Comparison of ENCODE assay signal across 9 mouse cellular contexts in the genomic region with DNA sequence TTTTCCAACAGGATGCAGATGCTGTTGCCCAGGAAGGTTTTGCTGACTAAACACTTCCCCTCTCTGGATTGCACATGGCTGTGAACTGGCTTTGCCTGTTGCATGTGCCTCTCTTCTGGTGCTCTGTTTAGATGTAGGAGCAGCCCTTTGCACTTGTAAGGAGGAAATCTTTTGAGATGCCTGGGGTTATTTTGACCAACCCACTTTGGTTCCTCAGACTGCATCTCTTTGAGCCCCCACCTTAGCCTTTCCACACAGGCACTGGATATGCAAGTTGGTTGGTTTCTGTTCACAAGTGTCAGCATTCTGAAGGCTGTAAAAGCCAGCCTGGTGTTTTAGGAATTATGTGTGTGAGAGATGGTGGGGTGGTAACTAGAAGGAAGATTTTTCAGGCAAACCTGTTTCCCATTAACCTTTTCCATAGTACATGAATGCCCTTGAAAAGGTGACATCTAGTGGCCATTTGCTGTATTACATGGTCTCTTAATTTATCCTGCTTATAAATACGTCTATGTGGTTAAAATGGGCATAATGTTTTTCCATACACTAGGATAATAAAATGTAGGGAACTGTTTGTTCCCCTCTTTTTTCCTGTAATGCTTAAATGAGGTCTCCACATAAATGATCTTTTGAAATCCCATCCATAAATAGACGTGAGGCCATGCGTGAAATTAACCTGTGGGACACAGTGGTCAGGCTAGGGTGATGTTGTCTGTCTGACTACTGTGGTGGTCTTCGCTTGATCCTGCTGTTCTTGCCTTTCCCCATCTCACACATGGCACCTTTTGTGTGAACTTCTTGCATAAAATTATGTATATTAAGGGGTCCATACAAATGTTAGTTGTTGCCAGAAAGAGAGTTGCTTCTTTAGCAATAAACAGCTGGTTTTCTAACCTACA. TPM values are rescaled to one million over a fixed set of nuclear protein-coding genes. Genes with fewer than 3 reads are reported as not detected.
DNase-seq lines count a peak whose midpoint lies in the region; ATAC-seq and TF ChIP-seq lines count a peak whose summit lies in the region.
"Had no signal": no experiment of that assay in that cellular context is flagged by ENCODE, and none has a peak within 500 bp of the region (broad histone marks: within the 10 kb centered on the region; RNA-seq: fewer than 3 reads in every experiment).

No protein-coding gene starts in this region.

- ATAC-seq in forebrain, embryonic 12.5 days (ENCODE audit: low FRiP score): peak; percentile 51; the same call in 1 of the 2 replicates
- ATAC-seq in limb, embryonic 11.5 days (ENCODE audit: insufficient number of reproducible peaks, low FRiP score, low TSS enrichment, low read depth): peak; percentile 74
- peak; percentile 60; the same call in 1 of the 2 replicates for ATAC-seq in neural tube, embryonic 11.5 days (ENCODE audit: insufficient read depth, low FRiP score, low TSS enrichment)
- no peak for ATAC-seq in monocyte, adult 5-6 weeks (replicated peaks; ENCODE audit: insufficient number of reproducible peaks, low FRiP score, low TSS enrichment, poor library complexity, severe bottlenecking)

- peak; percentile 75 for DNase-seq in heart, adult 8-10 months (ENCODE audit: low spot score)
- no peak for DNase-seq in heart, postnatal 36 days
- DNase-seq in brain, embryonic 18.5 days (ENCODE audit: low read depth, low spot score): peak; percentile 20
- DNase-seq in limb, embryonic 11.5 days (ENCODE audit: low spot score): peak; percentile 29
- DNase-seq in neural tube, embryonic 11.5 days (ENCODE audit: low spot score): no peak

- no peak overlapping the region for H3K4me3 ChIP-seq in C2C12 (ENCODE audit: insufficient read depth, poor library complexity, severe bottlenecking)
- H3K4me3 ChIP-seq in forebrain, embryonic 12.5 days (replicated peaks): no peak overlapping the region
- H3K4me3 ChIP-seq in limb, embryonic 11.5 days (ENCODE audit: low read depth, low read length): no peak overlapping the region
- H3K4me3 ChIP-seq in neural tube, embryonic 11.5 days (ENCODE audit: low read depth, low read length): no peak overlapping the region

- no peaks in the 10 kb centered on the region for H3K79me3 ChIP-seq in C2C12 (ENCODE audit: low read depth)

- no peaks in the 10 kb centered on the region for H3K9me3 ChIP-seq in forebrain, embryonic 12.5 days
- no peaks in the 10 kb centered on the region for H3K9me3 ChIP-seq in limb, embryonic 11.5 days (ENCODE audit: control insufficient read depth, low read length)
- no peaks in the 10 kb centered on the region for H3K9me3 ChIP-seq in neural tube, embryonic 11.5 days (ENCODE audit: control insufficient read depth, low read length)

- no peaks in the 10 kb centered on the region for H3K27me3 ChIP-seq in C2C12 (ENCODE audit: control insufficient read depth, insufficient read depth, insufficient read length)
- H3K27me3 ChIP-seq in forebrain, embryonic 12.5 days: no peaks in the 10 kb centered on the region
- no peaks in the 10 kb centered on the region for H3K27me3 ChIP-seq in limb, embryonic 11.5 days (ENCODE audit: control insufficient read depth, insufficient read depth, low read length)
- no peaks in the 10 kb centered on the region for H3K27me3 ChIP-seq in neural tube, embryonic 11.5 days (ENCODE audit: control insufficient read depth, insufficient read depth, low read length)

- intact Hi-C loops in heart, postnatal 36 days (cut with DNase I): loop anchor here (1.0 to 2.0 kb wide), 2 partner anchors 34 to 89 kb away; no protein-coding TSS in a partner anchor

- H3K79me2 ChIP-seq in C2C12 (ENCODE audit: control insufficient read depth, insufficient read depth): no peaks in the 10 kb centered on the region

- H3K4me2 ChIP-seq in forebrain, embryonic 12.5 days: no peak overlapping the region
- no peak overlapping the region for H3K4me2 ChIP-seq in limb, embryonic 11.5 days (ENCODE audit: low read depth, severe bottlenecking)
- no peak overlapping the region for H3K4me2 ChIP-seq in neural tube, embryonic 11.5 days (ENCODE audit: low read depth)

- no peak overlapping the region for H3ac ChIP-seq in C2C12 (ENCODE audit: control insufficient read depth, insufficient read length, low read depth)

- H3K9ac ChIP-seq in forebrain, embryonic 12.5 days: no peak overlapping the region
- no peak overlapping the region for H3K9ac ChIP-seq in limb, embryonic 11.5 days (ENCODE audit: low read length)
- H3K9ac ChIP-seq in neural tube, embryonic 11.5 days (ENCODE audit: low read length): no peak overlapping the region

- peak; percentile 3 for TF ChIP-seq CTCF in C2C12 (IDR thresholded peaks at IDR 0.05; ENCODE audit: control insufficient read depth, insufficient read depth, insufficient read length)

- H3K36me3 ChIP-seq in C2C12 (ENCODE audit: control insufficient read depth, insufficient read depth): no peaks in the 10 kb centered on the region
- no peaks in the 10 kb centered on the region for H3K36me3 ChIP-seq in forebrain, embryonic 12.5 days (replicated peaks)
- H3K36me3 ChIP-seq in limb, embryonic 11.5 days (ENCODE audit: control insufficient read depth, insufficient read depth, low read length): no peaks in the 10 kb centered on the region
- no peaks in the 10 kb centered on the region for H3K36me3 ChIP-seq in neural tube, embryonic 11.5 days (ENCODE audit: control insufficient read depth, insufficient read depth, low read length)

- H3K27ac ChIP-seq in forebrain, embryonic 12.5 days: no peak overlapping the region
- H3K27ac ChIP-seq in limb, embryonic 11.5 days (replicated peaks; ENCODE audit: low read depth, low read length): no peak overlapping the region
- no peak overlapping the region for H3K27ac ChIP-seq in neural tube, embryonic 11.5 days (ENCODE audit: low read depth, low read length)

- no peaks in the 10 kb centered on the region for H3K4me1 ChIP-seq in forebrain, embryonic 12.5 days
- H3K4me1 ChIP-seq in limb, embryonic 11.5 days (ENCODE audit: control insufficient read depth, insufficient read depth, low read length): no peaks in the 10 kb centered on the region
- no peaks in the 10 kb centered on the region for H3K4me1 ChIP-seq in neural tube, embryonic 11.5 days (ENCODE audit: control insufficient read depth, insufficient read depth, low read length)

- WGBS in forebrain, embryonic 12.5 days: 71% methylated on average over 4 of the region's 4 CpGs
- 68% methylated on average over 4 of the region's 4 CpGs for WGBS in limb, embryonic 11.5 days
- 66% methylated on average over 4 of the region's 4 CpGs for WGBS in neural tube, embryonic 11.5 days

TF ChIP-seq in C2C12, 6 proteins besides CTCF, POLR2A, EP300 and RAD21:
- no peak for TF ChIP-seq FOSL1 (IDR thresholded peaks at IDR 0.05; ENCODE audit: insufficient read depth, low read length, poor library complexity, severe bottlenecking)
- TF ChIP-seq MAX (IDR thresholded peaks at IDR 0.05): no peak
- TF ChIP-seq MYOG (IDR thresholded peaks at IDR 0.05; ENCODE audit: control insufficient read depth, extremely low read depth, insufficient read length): no peak
- TF ChIP-seq MYOD1 (IDR thresholded peaks at IDR 0.05; ENCODE audit: control insufficient read depth, insufficient read length, low read depth): no peak
- no peak for TF ChIP-seq USF1 (IDR thresholded peaks at IDR 0.05; ENCODE audit: low read depth)
- TF ChIP-seq CEBPB (IDR thresholded peaks at IDR 0.05; ENCODE audit: low read depth): no peak
TF ChIP-seq in C2C12: peak in this region for 0.

RNA-seq across cellular contexts. Expression of a gene that starts 1.8 kb away (rescaled TPM):
- 1 to 10 TPM in 1 of 4 experiments, under 1 TPM in 3; 0.49 to 1.4 (median 0.76) TPM for total RNA-seq in heart, adult 8-10 months (2022)
- 1 to 10 TPM in 1 of 2 experiments, under 1 TPM in 1; 0.64 to 1.1 TPM for total RNA-seq in heart, postnatal 36 days (2021)
- polyA plus RNA-seq in C2C12 (2012; fragmentation: generic; extraction: Trizol): not detected
- polyA plus RNA-seq in forebrain, embryonic 12.5 days (2016; fragmentation: Nextera tagmentation; extraction: Ambion mirVana): 0.58 and 1.2 TPM in 2 replicates
- polyA plus RNA-seq in limb, embryonic 11.5 days (2014; fragmentation: Nextera tagmentation; extraction: Ambion mirVana): 0.20 and 0.57 TPM in 2 replicates
- 0.91 and 1.4 TPM in 2 replicates for polyA plus RNA-seq in neural tube, embryonic 11.5 days (2014; fragmentation: Nextera tagmentation; extraction: Ambion mirVana)
- 1.2 TPM in 1 of 3 replicates, not detected in the others for total RNA-seq in monocyte, adult 5-6 weeks (2017)

RNA-seq across cellular contexts. Expression of a gene that starts 14.0 kb away (rescaled TPM):
- not detected for total RNA-seq in heart, adult 8-10 months (2022)
- not detected for total RNA-seq in heart, postnatal 36 days (2021)
- polyA plus RNA-seq in C2C12 (2012; fragmentation: generic; extraction: Trizol): not detected
- 0.15 and 0.17 TPM in 2 replicates for polyA plus RNA-seq in forebrain, embryonic 12.5 days (2016; fragmentation: Nextera tagmentation; extraction: Ambion mirVana)
- polyA plus RNA-seq in limb, embryonic 11.5 days (2014; fragmentation: Nextera tagmentation; extraction: Ambion mirVana): 0.68 and 1.1 TPM in 2 replicates
- polyA plus RNA-seq in neural tube, embryonic 11.5 days (2014; fragmentation: Nextera tagmentation; extraction: Ambion mirVana): not detected in 2 replicates
- not detected in 3 replicates for total RNA-seq in monocyte, adult 5-6 weeks (2017)
- total RNA-seq: adrenal gland, postnatal 36 days had no signal

RNA-seq across cellular contexts. Expression of a gene that starts 53.8 kb away (rescaled TPM):
- total RNA-seq in heart, adult 8-10 months (2022): 1 to 10 TPM; 1.2 to 5.1 (median 4.4) TPM
- total RNA-seq in heart, postnatal 36 days (2021): 1 to 10 TPM; 2.3 to 2.6 TPM
- not detected for polyA plus RNA-seq in C2C12 (2012; fragmentation: generic; extraction: Trizol)
- 2.9 and 4.4 TPM in 2 replicates for polyA plus RNA-seq in forebrain, embryonic 12.5 days (2016; fragmentation: Nextera tagmentation; extraction: Ambion mirVana)
- 0.60 and 0.93 TPM in 2 replicates for polyA plus RNA-seq in limb, embryonic 11.5 days (2014; fragmentation: Nextera tagmentation; extraction: Ambion mirVana)
- polyA plus RNA-seq in neural tube, embryonic 11.5 days (2014; fragmentation: Nextera tagmentation; extraction: Ambion mirVana): 3.4 and 3.8 TPM in 2 replicates
- 1.3 to 22.3 TPM (median 6.2 TPM) in 3 replicates for total RNA-seq in monocyte, adult 5-6 weeks (2017)

RNA-seq across cellular contexts. Expression of a gene that starts 55.5 kb away (rescaled TPM):
- total RNA-seq in heart, adult 8-10 months (2022): 1 to 10 TPM; 2.0 to 4.6 (median 2.9) TPM
- 1 to 10 TPM; 5.0 to 5.8 TPM for total RNA-seq in heart, postnatal 36 days (2021)
- polyA plus RNA-seq in C2C12 (2012; fragmentation: generic; extraction: Trizol): not detected
- polyA plus RNA-seq in forebrain, embryonic 12.5 days (2016; fragmentation: Nextera tagmentation; extraction: Ambion mirVana): 2.8 and 3.4 TPM in 2 replicates
- polyA plus RNA-seq in limb, embryonic 11.5 days (2014; fragmentation: Nextera tagmentation; extraction: Ambion mirVana): 0.96 and 1.1 TPM in 2 replicates
- polyA plus RNA-seq in neural tube, embryonic 11.5 days (2014; fragmentation: Nextera tagmentation; extraction: Ambion mirVana): 1.1 and 1.9 TPM in 2 replicates
- total RNA-seq in monocyte, adult 5-6 weeks (2017): 9.4 to 15.8 TPM (median 14.8 TPM) in 3 replicates

Comparison
In these comparisons a context has a peak if more than half of its experiments do, and no peak if none do; other contexts are left out.
1. DNase-seq: peak in heart, adult 8-10 months (single experiment), brain, embryonic 18.5 days (single experiment) and limb, embryonic 11.5 days (single experiment); none in heart, postnatal 36 days (0 of 2) and neural tube, embryonic 11.5 days (single experiment).